Mouse (Mus musculus) midbrain, postnatal 0 days (tissue): ENCODE results near the gene AC134908.4. TPM values are rescaled to one million over a fixed set of nuclear protein-coding genes. Genes with fewer than 3 reads are reported as not detected.
"Not testable (repeated sequence)": the region's sequence is repeated elsewhere in the genome, so short reads cannot be mapped to it uniquely, and the experiment has no call there.

ENCODE experiments used
- ATAC-seq: fragments of 200-750 bp; cut with Nextera tagmentation; 2 replicates; pipeline ENCODE4 v1.8.0; 2017; ENCODE audit warnings: moderate number of reproducible peaks, mild to moderate bottlenecking, moderate TSS enrichment, moderate library complexity; ENCODE audit not compliant: low FRiP score
- DNase-seq: peaks from one replicate; pipeline ENCODE4 v3.0.0-alpha.2; 2015; ENCODE audit warnings: low spot score
- H3K27ac ChIP-seq: fragments of 300-500 bp; sonication (generic); 2 replicates; pipeline ENCODE4 v1.5.1; 2014; ENCODE audit warnings: low read depth, mild to moderate bottlenecking, low read length, mixed read lengths
- H3K27me3 ChIP-seq: fragments of 300-500 bp; sonication (generic); 2 replicates; pipeline ENCODE4 v1.6.1; 2014; ENCODE audit warnings: low read length, control low read depth, mixed read lengths; ENCODE audit not compliant: insufficient read depth
- H3K36me3 ChIP-seq: fragments of 300-500 bp; sonication (generic); 2 replicates; pipeline ENCODE4 v1.6.1; 2014; ENCODE audit warnings: low read length, control low read depth, mixed read lengths; ENCODE audit not compliant: insufficient read depth
- H3K4me1 ChIP-seq: fragments of 300-500 bp; sonication (generic); 2 replicates; pipeline ENCODE4 v1.6.1; 2014; ENCODE audit warnings: mild to moderate bottlenecking, control low read depth, antibody characterized with exemption, low read length, mixed read lengths; ENCODE audit not compliant: insufficient read depth
- H3K4me2 ChIP-seq: fragments of 300-500 bp; sonication (generic); 2 replicates; pipeline ENCODE4 v1.6.1; 2014; ENCODE audit warnings: low read depth, mild to moderate bottlenecking, low read length, mixed read lengths; ENCODE audit not compliant: poor library complexity, severe bottlenecking
- H3K4me3 ChIP-seq: fragments of 300-500 bp; sonication (generic); 2 replicates; pipeline ENCODE4 v1.5.1; 2014; ENCODE audit warnings: low read depth, mild to moderate bottlenecking, low read length, moderate library complexity
- H3K9ac ChIP-seq: fragments of 300-500 bp; sonication (generic); replicated peaks from 2 replicates; pipeline ENCODE4 v1.6.1; 2014; ENCODE audit warnings: mild to moderate bottlenecking, low read length, moderate library complexity, mixed read lengths; ENCODE audit not compliant: poor library complexity, severe bottlenecking
- H3K9me3 ChIP-seq: fragments of 300-500 bp; sonication (generic); 2 replicates; pipeline ENCODE4 v1.6.1; 2016; ENCODE audit warnings: low read length, control low read depth
- CTCF ChIP-seq: IDR thresholded peaks from 2 replicates; pipeline ENCODE4 v1.5.1; 2016; ENCODE audit warnings: antibody characterized with exemption, mild to moderate bottlenecking
- WGBS: fragments of 180-500 bp; shearing (Covaris S2); extraction: QIAGEN DNeasy Blood & Tissue Kit; methylation state at CpG from one replicate; pipeline ENCODE4 v1.1.7; 2014; 5-methylcytosine and 5-hydroxymethylcytosine counted together
- polyA plus RNA-seq: library from polyadenylated mRNA; unstranded; fragments of >200 nt; fragmentation: Nextera tagmentation; extraction: Ambion mirVana; gene quantifications from 2 replicates; pipeline ENCODE4 v1.2.1, GENCODE M21; 2015
- total RNA-seq: library from RNA; depleted of rRNA; stranded (reverse); fragments of >200 nt; gene quantifications from 2 replicates; pipeline ENCODE4 v1.2.3, GENCODE M21; 2014

Gene AC134908.4
- total and polyA plus RNA-seq, 2 experiments from 2014 or later = 0.89 TPM; not detected in 1

GRCm38 (mm10) chr17:25808028-25808427 is 12.6 kb upstream of the AC134908.4 start:
- ATAC-seq = no peak; the same call in 1 of the 2 replicates
- 29% methylated on average over 5 of the region's 5 CpGs for WGBS
- peak overlapping the region; percentile 98 for H3K27ac ChIP-seq
- H3K4me2 ChIP-seq = peak overlapping the region; percentile 96
- H3K9me3 ChIP-seq = no peaks in the 10 kb centered on the region
- peak overlapping the region; percentile 89 for H3K4me3 ChIP-seq
- H3K36me3 ChIP-seq = no peaks in the 10 kb centered on the region
- H3K4me1 ChIP-seq = peaks cover 19% of the 10 kb centered on the region
- DNase-seq = no peak
- no peaks in the 10 kb centered on the region for H3K27me3 ChIP-seq
- peak overlapping the region; percentile 97 for H3K9ac ChIP-seq
- TF ChIP-seq CTCF = no peak

- not testable (repeated sequence) for DNase-seq, H3K4me2 ChIP-seq, ATAC-seq, H3K4me3 ChIP-seq, H3K9me3 ChIP-seq, H3K9ac ChIP-seq, H3K27ac ChIP-seq, H3K27me3 ChIP-seq, H3K36me3 ChIP-seq
- H3K4me1 ChIP-seq = peaks cover 23% of the 10 kb centered on the region; the same call in 1 of the 2 replicates
- TF ChIP-seq CTCF = peak; percentile 56
- 40% methylated on average over 2 of the region's 2 CpGs for WGBS
Observed at GRCm38 (mm10) chr17:25807452-25807851, 12.0 kb upstream of the AC134908.4 start.

- Histone ChIP-seq H3K4me1 (peaks cover 27% of the 10 kb centered on the region; the same call in 1 of the 2 replicates), H3K27me3 (no peaks in the 10 kb centered on the region), H3K4me2 (no peak overlapping the region), H3K9ac (no peak overlapping the region), H3K9me3 (no peaks in the 10 kb centered on the region), H3K27ac (no peak overlapping the region), H3K4me3 (no peak overlapping the region), H3K36me3 (no peaks in the 10 kb centered on the region)
- DNase-seq = no peak
- ATAC-seq = no peak
- WGBS = 93% methylated on average over 4 of the region's 4 CpGs
- no peak for TF ChIP-seq CTCF
Observed at GRCm38 (mm10) chr17:25806507-25806906, 11.0 kb upstream of the AC134908.4 start.

GRCm38 (mm10) chr17:25802825-25803517 is 7.5 kb upstream of the AC134908.4 start:
- DNase-seq (peak; percentile 94), ATAC-seq (peak; percentile 91)
- Histone ChIP-seq H3K27ac (peak overlapping the region; percentile 87), H3K4me2 (peak overlapping the region; percentile 40), H3K4me3 (no peak overlapping the region), H3K36me3 (no peaks in the 10 kb centered on the region), H3K4me1 (peaks cover 14% of the 10 kb centered on the region; the same call in 1 of the 2 replicates), H3K9me3 (no peaks in the 10 kb centered on the region), H3K9ac (peak overlapping the region; percentile 50), H3K27me3 (no peaks in the 10 kb centered on the region)
- 3% methylated on average over 10 of the region's 10 CpGs for WGBS
- no peak for TF ChIP-seq CTCF

- ATAC-seq = no peak
Observed at GRCm38 (mm10) chr17:25801029-25801428, 5.6 kb upstream of the AC134908.4 start.

GRCm38 (mm10) chr17:25796951-25797369 is 1.5 kb upstream of the AC134908.4 start, which contains the start of gene Metrn:
Gene Metrn (minus strand): TSS chr17:25797136.
- Histone ChIP-seq H3K9ac (0 out of 2 replicates have a peak within 1 kb of the TSS, but pooled peaks have one; percentile 36), H3K4me3 (peak within 1 kb of the TSS; percentile 51), H3K4me2 (peak within 1 kb of the TSS; percentile 79), H3K36me3 (no peaks in the 10 kb centered on the region), H3K27me3 (peaks cover 11% of the 10 kb centered on the region; the same call in 1 of the 2 replicates), H3K4me1 (peaks cover 10% of the 10 kb centered on the region; the same call in 1 of the 2 replicates), H3K27ac (peak within 1 kb of the TSS; percentile 32; the same call in 1 of the 2 replicates), H3K9me3 (no peaks in the 10 kb centered on the region)
- ATAC-seq (no peak), DNase-seq (peak; percentile 78)
- TF ChIP-seq CTCF = no peak
- 0% methylated on average over 27 of the region's 35 CpGs for WGBS

More at GRCm38 (mm10) chr17:25801029-25801428, 5.6 kb upstream of the AC134908.4 start:
- Histone ChIP-seq H3K27me3 (peaks cover 11% of the 10 kb centered on the region; the same call in 1 of the 2 replicates), H3K27ac (no peak overlapping the region), H3K9ac (no peak overlapping the region), H3K9me3 (no peaks in the 10 kb centered on the region), H3K4me3 (no peak overlapping the region), H3K36me3 (no peaks in the 10 kb centered on the region), H3K4me1 (peaks cover 14% of the 10 kb centered on the region; the same call in 1 of the 2 replicates), H3K4me2 (no peak overlapping the region)
- WGBS = 5% methylated on average over 6 of the region's 6 CpGs
- TF ChIP-seq CTCF = peak; percentile 89
- DNase-seq = peak; percentile 84
